Mouse (Mus musculus): ENCODE measurements around the gene BC028528. TPM values are rescaled to one million over a fixed set of nuclear protein-coding genes. Genes with fewer than 3 reads are reported as not detected.
A peak's percentile ranks its signal among the peaks of the same experiment; 100 is the strongest.

The BC028528 gene
- polyA plus RNA-seq, 1 experiment from 2014 or later = 7.6 TPM

DNA sequence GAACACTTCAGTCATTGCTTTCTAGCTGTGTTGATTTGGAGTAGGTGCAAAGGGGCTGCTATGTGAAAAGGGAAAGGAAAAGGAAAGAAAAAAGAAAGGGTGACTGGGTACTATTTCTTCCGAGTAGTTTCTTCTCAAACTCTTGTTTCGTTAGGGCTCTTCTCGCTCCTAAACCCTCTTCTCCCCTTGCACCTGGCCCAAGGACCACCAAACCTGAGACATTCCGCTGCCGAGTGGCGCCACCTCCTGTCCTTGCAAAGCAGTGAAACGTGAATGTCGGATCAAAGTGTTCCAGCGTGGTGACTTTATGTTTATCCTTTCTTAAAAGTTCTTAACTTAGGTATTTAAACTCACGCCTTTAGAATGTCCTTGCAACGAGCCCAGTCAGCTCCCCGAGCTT lies 15.1 kb upstream of the BC028528 start:
- no peaks in the 10 kb centered on the region for H3K9me3 ChIP-seq (ENCODE audit: low read length)
- H3K4me1 ChIP-seq (ENCODE audit: insufficient read depth) = peaks cover 18% of the 10 kb centered on the region
- TF ChIP-seq CTCF (IDR thresholded peaks at IDR 0.05; ENCODE audit: low read depth) (peak; percentile 89), EP300 (IDR thresholded peaks at IDR 0.05; ENCODE audit: low read depth) (no peak)
- peak; percentile 68 for DNase-seq
- no peaks in the 10 kb centered on the region for H3K36me3 ChIP-seq (replicated peaks; ENCODE audit: insufficient read depth, low read length)
- H3K9ac ChIP-seq (replicated peaks) = no peak overlapping the region
- under 1% methylated on average over 12 of the region's 12 CpGs for WGBS (ENCODE audit: insufficient replicate concordance)
- no peak overlapping the region for H3K27ac ChIP-seq (ENCODE audit: low read depth)
- ATAC-seq = no peak
- peak overlapping the region; percentile 34 for H3K4me3 ChIP-seq (ENCODE audit: low read depth, low read length)
- peaks cover 37% of the 10 kb centered on the region for H3K27me3 ChIP-seq (ENCODE audit: insufficient read depth, low read length)
- peak overlapping the region; percentile 75 for H3K4me2 ChIP-seq (ENCODE audit: low read depth, low read length)

DNA sequence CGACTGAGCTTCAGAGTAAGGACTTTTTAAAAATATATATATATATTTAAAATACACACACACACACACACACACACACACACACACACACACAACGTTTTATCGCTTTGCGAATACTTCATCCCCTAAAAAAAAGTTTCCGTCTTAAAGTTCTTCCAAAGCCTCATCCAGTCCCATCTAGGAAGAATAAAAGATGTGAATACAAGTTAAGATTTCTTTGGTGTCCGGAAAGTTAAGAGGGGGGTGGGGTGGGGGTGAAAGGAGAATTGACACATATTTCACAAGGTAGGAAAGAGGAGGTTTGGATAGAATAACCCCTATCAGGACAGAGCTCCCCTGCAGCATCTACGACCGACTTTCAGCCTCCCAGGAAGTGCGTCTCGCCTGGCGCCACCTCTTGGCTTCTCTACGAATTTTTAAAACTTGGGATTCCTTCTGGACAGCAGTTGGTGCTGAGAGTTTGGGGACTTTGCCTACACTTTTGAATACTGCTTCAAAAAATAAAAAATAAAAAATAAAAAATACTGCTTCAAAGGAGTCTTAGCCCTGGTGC lies 14.2 kb upstream of the BC028528 start:
- no peak overlapping the region for H3K9ac ChIP-seq (replicated peaks)
- no peak overlapping the region for H3K27ac ChIP-seq (ENCODE audit: low read depth)
- H3K4me2 ChIP-seq (ENCODE audit: low read depth, low read length) = peak overlapping the region; percentile 75
- H3K4me3 ChIP-seq (ENCODE audit: low read depth, low read length) = peak overlapping the region; percentile 34
- H3K27me3 ChIP-seq (ENCODE audit: insufficient read depth, low read length) = peaks cover 37% of the 10 kb centered on the region
- ATAC-seq = no peak
- peak; percentile 69 for DNase-seq
- H3K4me1 ChIP-seq (ENCODE audit: insufficient read depth) = peaks cover 25% of the 10 kb centered on the region
- H3K9me3 ChIP-seq (ENCODE audit: low read length) = no peaks in the 10 kb centered on the region
- TF ChIP-seq CTCF (IDR thresholded peaks at IDR 0.05; ENCODE audit: low read depth) = peak; percentile 72
- no peak for TF ChIP-seq EP300 (IDR thresholded peaks at IDR 0.05; ENCODE audit: low read depth)
- no peaks in the 10 kb centered on the region for H3K36me3 ChIP-seq (replicated peaks; ENCODE audit: insufficient read depth, low read length)
- 1% methylated on average over 12 of the region's 12 CpGs for WGBS (ENCODE audit: insufficient replicate concordance)

DNA sequence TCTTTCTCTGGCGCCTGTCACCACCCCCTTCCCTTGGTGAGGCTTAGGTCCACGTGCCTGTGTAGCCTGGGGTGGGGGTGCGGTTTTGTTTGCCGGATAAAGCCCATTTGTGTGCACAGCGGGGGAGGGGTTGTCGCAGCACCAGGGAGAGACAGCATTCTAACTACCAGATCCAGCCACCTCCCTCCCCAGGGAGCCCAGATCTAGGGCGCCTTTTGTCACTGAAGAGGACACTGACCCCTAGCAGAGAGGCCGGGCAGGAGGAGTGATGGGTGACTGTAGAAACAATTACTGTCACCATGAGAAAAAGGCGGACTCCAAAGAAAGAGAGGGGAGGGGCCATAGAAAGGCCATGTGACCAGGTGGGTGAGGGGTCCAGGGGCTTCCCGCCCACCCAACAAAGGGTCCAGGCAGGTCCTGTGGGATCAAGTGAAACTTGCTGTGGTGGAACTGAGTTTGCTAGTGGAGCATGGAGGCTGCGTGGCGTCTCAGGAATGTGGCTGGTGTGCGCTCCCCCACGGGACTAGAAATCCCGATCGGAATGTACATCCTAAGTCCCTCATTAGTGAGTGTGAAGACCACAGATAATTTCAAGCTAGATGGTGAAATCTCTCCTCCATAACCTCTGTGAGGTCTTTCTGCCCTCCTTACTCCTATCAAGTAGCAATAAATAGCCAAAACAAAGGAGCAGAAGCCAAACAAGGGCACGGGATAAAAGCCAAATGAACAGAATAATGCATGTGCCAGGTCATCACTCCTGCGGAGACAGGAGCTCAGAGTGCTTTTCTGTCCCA lies 13.5 kb upstream of the BC028528 start:
- no peaks in the 10 kb centered on the region for H3K36me3 ChIP-seq (replicated peaks; ENCODE audit: insufficient read depth, low read length)
- peaks cover 27% of the 10 kb centered on the region for H3K4me1 ChIP-seq (ENCODE audit: insufficient read depth)
- peak overlapping the region; percentile 64; the same call in 1 of the 2 replicates for H3K9ac ChIP-seq (replicated peaks)
- peak; percentile 72 for DNase-seq
- peaks cover 37% of the 10 kb centered on the region for H3K27me3 ChIP-seq (ENCODE audit: insufficient read depth, low read length)
- peak overlapping the region; percentile 88 for H3K27ac ChIP-seq (ENCODE audit: low read depth)
- ATAC-seq = peak; percentile 51
- no peaks in the 10 kb centered on the region for H3K9me3 ChIP-seq (ENCODE audit: low read length)
- WGBS (ENCODE audit: insufficient replicate concordance) = 1% methylated on average over 18 of the region's 18 CpGs
- peak overlapping the region; percentile 75 for H3K4me2 ChIP-seq (ENCODE audit: low read depth, low read length)
- H3K4me3 ChIP-seq (ENCODE audit: low read depth, low read length) = peak overlapping the region; percentile 31; the same call in 1 of the 2 replicates
- TF ChIP-seq EP300 (IDR thresholded peaks at IDR 0.05; ENCODE audit: low read depth) = no peak

DNA sequence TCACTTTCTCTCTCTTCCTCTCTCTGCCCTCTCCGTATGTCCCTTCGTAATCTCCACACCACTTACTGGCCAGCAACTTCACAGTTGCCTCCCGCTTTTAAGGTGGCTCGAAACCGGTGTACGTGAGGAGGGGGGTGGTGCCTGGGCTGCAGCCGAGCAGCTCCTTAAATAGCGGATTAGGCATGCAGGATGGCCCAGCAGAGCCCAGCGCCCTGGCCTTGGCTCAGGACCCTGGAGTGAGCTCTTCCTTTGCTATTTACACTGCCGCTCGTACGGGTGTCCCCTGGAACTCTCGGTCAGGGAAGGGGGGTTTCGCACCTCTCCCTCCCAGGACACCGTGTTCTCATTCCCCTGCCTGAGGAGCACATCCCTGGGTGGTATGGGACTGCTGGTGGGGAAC lies 12.8 kb upstream of the BC028528 start, which contains the start of gene Car14:
Gene Car14 (minus strand): TSS at position 124 of the 400 bp plus-strand sequence.
- peaks cover 37% of the 10 kb centered on the region for H3K27me3 ChIP-seq (ENCODE audit: insufficient read depth, low read length)
- WGBS (ENCODE audit: insufficient replicate concordance) = 2% methylated on average over 15 of the region's 15 CpGs
- H3K4me1 ChIP-seq (ENCODE audit: insufficient read depth) = peaks cover 27% of the 10 kb centered on the region
- TF ChIP-seq EP300 (IDR thresholded peaks at IDR 0.05; ENCODE audit: low read depth) (no peak), CTCF (IDR thresholded peaks at IDR 0.05; ENCODE audit: low read depth) (no peak)
- peak within 1 kb of the TSS; percentile 75 for H3K4me2 ChIP-seq (ENCODE audit: low read depth, low read length)
- peak within 1 kb of the TSS; percentile 31 for H3K4me3 ChIP-seq (ENCODE audit: low read depth, low read length)
- H3K36me3 ChIP-seq (replicated peaks; ENCODE audit: insufficient read depth, low read length) = no peaks in the 10 kb centered on the region
- no peaks in the 10 kb centered on the region for H3K9me3 ChIP-seq (ENCODE audit: low read length)
- DNase-seq (no peak), ATAC-seq (peak; percentile 19)
- H3K27ac ChIP-seq (ENCODE audit: low read depth) = peak within 1 kb of the TSS; percentile 88
- H3K9ac ChIP-seq (replicated peaks) = peak within 1 kb of the TSS; percentile 64

DNA sequence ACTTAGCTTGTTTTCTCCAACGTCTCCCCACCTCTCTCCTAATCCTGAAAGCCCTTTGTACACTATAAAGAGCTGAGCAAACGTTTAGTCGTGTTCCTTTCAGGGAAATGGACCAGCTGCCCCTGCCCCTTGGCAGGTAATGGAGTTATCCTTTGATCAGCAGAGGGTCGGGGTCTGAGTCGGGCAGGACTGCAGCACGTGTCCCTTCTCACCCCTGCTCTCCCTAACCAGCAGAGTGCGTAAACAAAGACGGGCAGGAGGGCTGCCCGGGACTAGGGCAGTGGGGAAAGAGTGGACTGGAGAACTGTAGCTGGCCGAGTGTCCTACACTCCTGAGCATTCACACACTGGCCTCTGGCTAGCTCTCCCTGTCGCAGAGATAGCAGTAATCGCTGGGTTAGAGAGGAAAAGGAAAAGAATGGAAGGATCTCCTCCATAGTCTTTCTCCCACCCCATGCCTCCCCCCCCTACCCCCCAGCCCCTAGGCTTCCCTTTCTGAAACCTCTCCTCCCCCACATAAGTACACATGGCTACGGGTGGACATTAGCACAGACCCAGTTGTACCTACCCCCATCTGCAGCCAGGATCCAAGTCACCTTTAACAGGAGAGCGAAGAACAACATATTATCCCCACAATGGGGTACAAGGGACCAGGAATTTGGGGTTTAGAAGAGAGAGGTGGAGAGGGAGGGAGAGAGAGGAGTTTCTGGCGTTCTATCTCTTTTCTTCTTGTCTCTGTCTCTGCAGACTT lies 12.1 kb upstream of the BC028528 start:
- ATAC-seq (peak; percentile 81), DNase-seq (peak; percentile 42)
- H3K36me3 ChIP-seq (replicated peaks; ENCODE audit: insufficient read depth, low read length) = no peaks in the 10 kb centered on the region
- H3K9me3 ChIP-seq (ENCODE audit: low read length) = no peaks in the 10 kb centered on the region
- H3K4me3 ChIP-seq (ENCODE audit: low read depth, low read length) = peak overlapping the region; percentile 31
- peaks cover 27% of the 10 kb centered on the region for H3K4me1 ChIP-seq (ENCODE audit: insufficient read depth)
- H3K9ac ChIP-seq (replicated peaks) = peak overlapping the region; percentile 64
- H3K27me3 ChIP-seq (ENCODE audit: insufficient read depth, low read length) = peaks cover 37% of the 10 kb centered on the region
- H3K27ac ChIP-seq (ENCODE audit: low read depth) = peak overlapping the region; percentile 88
- 10% methylated on average over 15 of the region's 15 CpGs for WGBS (ENCODE audit: insufficient replicate concordance)
- TF ChIP-seq EP300 (IDR thresholded peaks at IDR 0.05; ENCODE audit: low read depth) = no peak
- TF ChIP-seq CTCF (IDR thresholded peaks at IDR 0.05; ENCODE audit: low read depth) = no peak
- H3K4me2 ChIP-seq (ENCODE audit: low read depth, low read length) = peak overlapping the region; percentile 75

DNA sequence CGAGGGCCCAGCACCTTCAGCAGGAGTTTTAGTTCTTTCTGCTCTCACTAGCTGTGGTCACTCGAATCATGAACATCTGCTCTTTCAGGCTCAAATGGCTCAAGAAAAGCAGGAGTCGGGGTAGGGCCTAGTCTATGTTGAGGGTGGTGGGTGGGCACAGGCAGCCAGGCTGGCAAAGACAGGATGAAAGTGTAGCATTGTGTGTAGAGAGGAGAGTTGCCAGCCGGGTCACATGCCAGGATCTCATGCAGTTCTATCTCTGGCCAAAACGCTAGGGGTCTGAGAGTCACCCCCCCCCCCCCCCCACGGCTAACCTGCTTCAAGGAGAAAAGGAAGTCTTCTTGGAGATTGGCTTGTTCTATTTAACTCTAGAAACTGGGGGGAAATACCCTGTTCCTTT lies 10.8 kb upstream of the BC028528 start:
- H3K27ac ChIP-seq (ENCODE audit: low read depth) = no peak overlapping the region
- H3K9ac ChIP-seq (replicated peaks) = no peak overlapping the region; the same call in 1 of the 2 replicates
- WGBS (ENCODE audit: insufficient replicate concordance) = 36% methylated on average over 6 of the region's 6 CpGs
- H3K9me3 ChIP-seq (ENCODE audit: low read length) = no peaks in the 10 kb centered on the region
- H3K4me2 ChIP-seq (ENCODE audit: low read depth, low read length) = no peak overlapping the region
- peaks cover 35% of the 10 kb centered on the region for H3K27me3 ChIP-seq (ENCODE audit: insufficient read depth, low read length)
- H3K4me3 ChIP-seq (ENCODE audit: low read depth, low read length) = no peak overlapping the region
- no peak for DNase-seq
- peaks cover 27% of the 10 kb centered on the region for H3K4me1 ChIP-seq (ENCODE audit: insufficient read depth)
- ATAC-seq = no peak
- TF ChIP-seq CTCF (IDR thresholded peaks at IDR 0.05; ENCODE audit: low read depth) (no peak), EP300 (IDR thresholded peaks at IDR 0.05; ENCODE audit: low read depth) (no peak)
- H3K36me3 ChIP-seq (replicated peaks; ENCODE audit: insufficient read depth, low read length) = 0 out of 2 replicates have a peak, but pooled peaks cover 4% of the 10 kb centered on the region

Measured in liver, postnatal 0 days (tissue).